Mouse (Mus musculus) embryonic stem cell, embryonic (primary cell): ENCODE measurements around the gene Crb1.

Source experiments
- CTCF ChIA-PET, 4 experiments: fragments of 300-600 bp in 2 of 4; fragments of 350-600 bp in 2 of 4; sonication (Branson Sonifier 250); formaldehyde crosslinking; loops; one replicate each; lab custom pipeline; 2022; ENCODE audit warnings: inconsistent platforms in 2 of 4; lab: Charles Lee
- POLR2A ChIA-PET, 4 experiments: fragments of 300-600 bp in 2 of 4; fragments of 350-600 bp in 2 of 4; sonication (Branson Sonifier 250); formaldehyde crosslinking; loops; one replicate each; lab custom pipeline; 2022; ENCODE audit warnings: antibody characterized with exemption in 4 of 4, inconsistent platforms in 1 of 4; lab: Charles Lee

The Crb1 gene

GRCm38 (mm10) chr1:139174058-139174832, 202.7 kb downstream of the Crb1 start:
- ChIA-PET POLR2A (no interaction called here), CTCF (interaction anchor here in 1 of 4 experiments (1.5 kb wide), 1 partner anchor 11 kb away, joined by 4 read pairs; no protein-coding TSS in a partner anchor)

- POLR2A ChIA-PET: interaction anchor here in 2 of 4 experiments (0.7 to 1.0 kb wide), 2 partner anchors 200 to 264 kb away, joined by 3 read pairs; partner anchors contain the start of gene Dennd1b (in 1 of the 2)
- CTCF ChIA-PET: interaction anchor here in 3 of 4 experiments (0.5 to 1.6 kb wide), 11 partner anchors 9 to 828 kb away, joined by 3 to 6 read pairs (median 4); no protein-coding TSS in a partner anchor
These were observed 214.1 kb downstream of the Crb1 start for GRCm38 (mm10) chr1:139162814-139163213.

- CTCF ChIA-PET: interaction anchor here (0.5 to 1.0 kb wide), 5 partner anchors 71 to 323 kb away, joined by 3 to 4 read pairs (median 4); no protein-coding TSS in a partner anchor
These were observed 215.3 kb downstream of the Crb1 start for GRCm38 (mm10) chr1:139161619-139162018.

GRCm38 (mm10) chr1:139156397-139156796, 220.5 kb downstream of the Crb1 start:
- POLR2A ChIA-PET: no interaction called here
- CTCF ChIA-PET: no interaction called here

More at GRCm38 (mm10) chr1:139161619-139162018, 215.3 kb downstream of the Crb1 start:
- POLR2A ChIA-PET: interaction anchor here in 3 of 4 experiments (0.6 to 0.7 kb wide), 3 partner anchors 106 to 199 kb away, joined by 3 to 11 read pairs (median 4); no protein-coding TSS in a partner anchor

GRCm38 (mm10) chr1:139153493-139153892, 223.4 kb downstream of the Crb1 start:
- POLR2A ChIA-PET: no interaction called here
- CTCF ChIA-PET: interaction anchor here in 1 of 4 experiments (0.6 kb wide), 1 partner anchor 26 kb away, joined by 3 read pairs; no protein-coding TSS in a partner anchor

- POLR2A ChIA-PET: no interaction called here
- CTCF ChIA-PET: no interaction called here
These were observed 223.9 kb downstream of the Crb1 start for GRCm38 (mm10) chr1:139153006-139153405.
